Mouse (Mus musculus): ENCODE data around the gene Trf.

Gene Trf

DNA sequence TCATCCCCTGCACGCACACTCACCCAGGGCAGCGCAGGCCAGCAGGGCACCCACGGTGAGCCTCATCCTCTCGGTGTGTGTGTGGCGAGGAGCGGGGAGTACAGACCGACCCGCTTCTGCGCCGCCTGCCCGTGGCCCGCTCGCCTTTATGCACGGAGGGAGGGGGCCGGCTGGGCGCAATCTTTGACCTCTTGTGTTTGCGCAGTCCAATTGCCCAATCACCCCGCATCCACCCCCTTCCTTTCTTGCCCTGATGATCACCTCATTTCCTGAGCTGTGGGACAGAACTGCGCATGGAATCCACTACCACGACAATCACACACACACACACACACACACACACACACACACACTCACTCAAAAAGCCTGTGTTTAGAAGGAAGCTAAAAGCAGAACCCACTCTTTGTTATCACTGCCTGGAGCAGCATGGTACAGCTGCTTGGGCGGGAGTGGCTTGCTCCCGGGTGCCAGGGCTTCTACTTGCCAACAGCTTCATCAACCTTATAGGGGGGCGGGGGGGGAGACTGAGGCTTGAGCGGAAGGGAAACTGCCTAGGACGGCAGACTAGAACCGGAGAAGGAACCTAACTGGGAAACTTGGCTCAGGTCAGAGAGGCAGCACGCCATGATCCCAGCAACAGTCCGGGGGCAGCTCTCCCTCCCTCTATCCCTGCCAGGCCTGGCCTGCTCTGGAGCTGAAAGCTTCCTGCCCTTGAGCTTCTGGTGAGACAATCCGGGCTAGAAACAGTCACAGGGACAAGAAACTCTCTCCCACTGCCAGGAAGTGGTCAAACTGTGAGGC, at the start of gene Trf, which contains the start of gene Gm20425:
Trf (minus strand) TSS at position 294 of the 801 bp plus-strand sequence.
Gm20425 (minus strand) TSS at position 157 of the 801 bp plus-strand sequence.
- peak; percentile 30 to 50 for DNase-seq (ENCODE audit: low spot score in 2 of 2)

DNA sequence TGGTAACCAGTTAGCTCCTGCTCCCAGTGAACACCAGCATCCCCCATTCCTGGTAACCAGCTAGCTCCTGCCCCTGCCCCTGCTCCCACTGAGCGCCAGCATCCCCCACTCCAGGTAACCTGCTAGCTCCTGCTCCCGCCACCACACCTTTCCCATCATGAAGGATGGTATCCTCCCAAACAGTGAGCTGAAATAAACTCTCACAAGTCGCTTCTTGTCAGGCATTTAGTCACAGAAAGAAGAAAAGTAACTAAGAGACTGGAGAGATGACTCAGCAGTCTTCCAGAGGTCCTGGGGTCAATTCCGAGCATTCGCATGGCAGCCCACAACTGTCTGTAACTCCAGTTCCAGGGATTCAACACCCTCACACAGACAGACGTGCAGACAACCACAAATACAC, 46.6 kb upstream of the Trf start:
- DNase-seq (ENCODE audit: low spot score in 2 of 2) = no peak

GRCm38 (mm10) chr9:103275676-103276075, 45.4 kb upstream of the Trf start:
- no peak for DNase-seq (ENCODE audit: low spot score in 2 of 2)

GRCm38 (mm10) chr9:103274819-103275218, 44.6 kb upstream of the Trf start:
- no peak for DNase-seq (ENCODE audit: low spot score in 2 of 2)

DNA sequence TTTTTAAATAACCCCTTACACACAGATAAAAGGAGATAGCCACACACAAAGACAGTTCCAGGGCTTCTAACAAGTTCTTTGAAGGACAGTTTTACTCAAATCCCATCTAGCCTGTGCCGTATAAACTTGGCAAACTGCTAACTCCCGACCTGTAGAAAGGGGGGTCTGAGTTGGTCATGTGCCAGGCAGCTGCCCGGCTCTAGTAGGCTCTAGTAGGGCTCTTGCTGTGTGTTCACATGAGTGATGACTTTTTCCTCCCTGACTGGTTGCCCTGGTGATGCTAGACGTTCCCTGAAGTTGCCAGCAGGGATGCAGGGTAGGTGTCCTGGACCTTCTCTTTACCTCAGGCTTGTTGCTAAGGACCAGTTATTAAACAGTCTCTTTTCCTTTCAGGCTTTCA, 40.9 kb upstream of the Trf start:
- DNase-seq (ENCODE audit: low spot score in 2 of 2) = no peak

GRCm38 (mm10) chr9:103265778-103266177, 35.5 kb upstream of the Trf start:
- no peak for DNase-seq (ENCODE audit: low spot score in 2 of 2)

GRCm38 (mm10) chr9:103252906-103253305, 22.7 kb upstream of the Trf start:
- DNase-seq (ENCODE audit: low spot score in 2 of 2) = no peak

DNA sequence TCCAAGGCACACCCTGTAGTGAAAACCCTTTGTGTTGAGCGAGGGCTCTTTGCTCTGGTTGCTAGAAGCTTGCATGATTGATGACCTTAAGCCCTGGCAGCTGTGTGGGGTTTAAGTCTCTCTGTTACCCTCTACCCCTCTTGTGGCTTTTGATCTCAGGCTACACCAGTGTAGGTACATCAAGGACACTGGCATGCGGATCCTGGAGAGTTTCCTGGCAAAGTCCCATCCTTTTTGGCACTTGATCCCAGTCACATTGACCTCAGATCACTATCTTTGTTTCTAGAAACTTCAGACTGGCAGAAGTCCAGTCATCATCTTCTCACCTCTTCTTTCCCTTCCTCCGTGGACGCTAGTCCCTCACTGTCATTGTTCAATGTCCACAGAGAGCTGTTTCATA, 18.4 kb upstream of the Trf start:
- no peak for DNase-seq (ENCODE audit: low spot score in 2 of 2)

- DNase-seq (ENCODE audit: low spot score in 2 of 2) = no peak
These were observed 16.4 kb upstream of the Trf start for GRCm38 (mm10) chr9:103246526-103247168.

GRCm38 (mm10) chr9:103243640-103244039, 13.4 kb upstream of the Trf start:
- no peak for DNase-seq (ENCODE audit: low spot score in 2 of 2)

- DNase-seq (ENCODE audit: low spot score in 2 of 2) = no peak
These were observed 11.0 kb upstream of the Trf start for GRCm38 (mm10) chr9:103241206-103241605.

- no peak for DNase-seq (ENCODE audit: low spot score in 2 of 2)
These were observed 9.2 kb upstream of the Trf start for GRCm38 (mm10) chr9:103239471-103239870.

DNA sequence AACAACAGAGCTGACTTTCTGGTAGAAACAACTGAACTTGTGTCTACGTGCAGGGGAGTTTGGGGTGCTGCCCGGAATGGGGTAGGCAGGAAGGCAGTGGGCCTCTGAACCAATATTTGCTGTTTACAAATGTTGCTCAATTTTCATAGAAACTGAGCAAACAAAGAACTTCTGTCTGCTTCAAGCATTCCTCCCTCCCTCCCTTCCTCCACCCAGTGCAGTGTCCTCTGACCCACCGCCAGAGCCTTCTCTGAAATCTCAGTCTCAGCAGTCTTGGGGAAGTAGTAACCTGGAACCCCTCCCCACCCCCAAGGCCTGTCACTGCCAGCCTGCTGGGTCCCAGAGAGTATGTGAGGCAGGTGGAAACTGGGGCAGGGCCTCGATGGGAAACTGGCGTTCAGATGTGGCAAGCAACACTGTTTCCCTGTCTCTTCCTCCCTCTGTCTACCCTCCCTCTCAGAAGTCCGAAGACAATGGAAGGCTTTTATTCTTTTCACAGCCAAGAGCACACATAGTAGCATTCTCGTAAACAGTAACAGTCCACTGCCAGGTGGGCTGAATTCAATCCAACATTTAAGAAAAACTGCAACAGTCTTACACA, 4.4 kb upstream of the Trf start:
- no peak for DNase-seq (ENCODE audit: low spot score in 2 of 2)

- no peak for DNase-seq (ENCODE audit: low spot score in 2 of 2)
These were observed 3.8 kb upstream of the Trf start for GRCm38 (mm10) chr9:103234059-103234458.

DNA sequence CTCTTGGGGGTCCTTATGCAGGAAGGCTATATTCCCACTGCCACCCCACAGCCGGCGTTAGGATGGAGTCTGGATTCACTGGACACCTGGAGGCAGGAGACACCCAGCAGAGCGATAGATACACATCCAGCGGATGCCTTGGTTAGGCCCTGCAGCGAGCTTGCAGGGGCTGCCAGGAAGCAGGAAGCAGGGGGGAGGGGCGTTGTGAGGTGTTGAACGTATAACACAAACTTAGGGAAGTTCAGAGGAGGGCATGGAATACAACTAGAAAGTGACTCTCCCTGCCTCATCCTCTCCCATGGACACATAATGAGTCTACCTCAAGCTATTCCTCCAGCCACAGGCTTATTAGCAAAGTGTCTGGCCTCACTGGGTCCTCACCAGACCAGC, 2.8 kb upstream of the Trf start:
- DNase-seq (ENCODE audit: low spot score in 2 of 2) = no peak

DNA sequence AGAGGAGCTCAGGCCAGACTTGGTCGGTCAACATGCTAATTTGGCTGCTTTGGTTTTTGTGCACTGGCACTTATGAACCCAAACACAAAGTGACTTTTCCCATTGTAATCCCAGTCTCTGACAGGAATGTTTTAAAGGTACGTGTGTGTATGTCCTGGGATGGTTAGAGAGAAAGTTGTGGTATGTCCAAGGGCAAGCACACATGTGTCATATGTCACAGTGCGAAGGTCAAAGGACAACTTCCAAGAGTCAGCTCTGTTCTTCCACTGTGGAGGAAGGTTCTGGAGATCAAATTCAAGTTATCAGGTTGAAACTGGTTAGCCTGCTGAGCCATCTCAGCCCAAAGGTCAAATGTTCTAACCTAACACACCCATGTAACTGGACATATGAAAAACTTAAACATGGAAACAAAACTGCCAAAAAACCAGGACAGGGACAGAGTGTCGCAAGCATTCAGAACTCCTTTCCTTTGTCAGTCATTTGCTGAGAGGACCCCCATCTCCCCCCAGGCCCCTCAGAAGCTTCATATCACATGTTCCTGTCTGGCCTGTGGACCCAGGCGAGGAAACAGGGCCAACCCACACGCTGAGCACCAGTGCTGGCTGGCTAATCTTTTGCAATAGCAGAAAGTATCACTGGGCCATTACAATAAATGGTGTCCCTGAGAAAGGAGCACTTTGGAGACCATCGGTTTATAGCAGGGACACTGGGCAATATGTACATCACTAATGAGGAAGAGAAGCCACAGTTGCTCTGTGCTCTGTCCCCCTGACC, 2.2 kb upstream of the Trf start:
- no peak for DNase-seq (ENCODE audit: low spot score in 2 of 2)

DNA sequence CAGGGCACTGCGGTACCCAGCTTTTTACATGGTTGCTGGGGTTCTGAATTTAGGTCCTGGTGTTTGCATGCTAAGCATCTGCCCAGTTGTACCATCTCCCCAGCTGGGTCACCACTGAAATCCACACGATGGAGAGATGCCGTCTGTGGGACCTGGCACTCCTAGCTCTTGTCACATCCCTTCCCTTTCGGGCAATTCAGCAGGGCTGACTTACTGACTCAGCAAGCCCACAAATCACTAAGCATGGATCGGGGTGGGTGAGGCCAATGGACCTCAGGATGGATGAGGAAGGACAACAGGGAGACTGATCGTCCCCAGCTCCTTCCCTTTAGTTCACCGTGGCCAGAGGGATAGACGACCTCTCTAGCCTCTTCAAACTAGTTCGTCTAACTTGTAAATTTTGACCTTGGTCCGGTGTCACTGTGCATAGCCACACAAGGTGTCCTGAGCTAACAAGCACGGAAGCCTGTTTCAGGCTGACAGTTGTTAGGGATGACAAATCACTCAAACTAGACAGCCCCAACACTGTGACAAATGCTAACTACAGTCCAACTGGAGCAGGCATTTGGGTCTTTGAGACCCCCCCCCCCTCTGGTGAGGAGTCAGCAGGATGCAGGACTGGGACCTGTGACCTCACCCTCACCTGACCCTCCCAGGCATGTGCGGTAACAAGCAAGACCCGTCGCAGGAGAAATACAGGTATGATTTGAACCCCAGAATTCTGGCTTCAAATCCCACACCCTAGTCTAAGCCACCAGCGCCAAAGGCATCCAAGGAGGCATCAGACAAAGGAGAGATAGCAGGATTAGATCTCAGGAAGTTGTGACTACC, 992 bp downstream of the Trf start:
- DNase-seq (ENCODE audit: low spot score in 2 of 2) = no peak

GRCm38 (mm10) chr9:103228370-103229003, 1.8 kb downstream of the Trf start:
- no peak for DNase-seq (ENCODE audit: low spot score in 2 of 2)

DNA sequence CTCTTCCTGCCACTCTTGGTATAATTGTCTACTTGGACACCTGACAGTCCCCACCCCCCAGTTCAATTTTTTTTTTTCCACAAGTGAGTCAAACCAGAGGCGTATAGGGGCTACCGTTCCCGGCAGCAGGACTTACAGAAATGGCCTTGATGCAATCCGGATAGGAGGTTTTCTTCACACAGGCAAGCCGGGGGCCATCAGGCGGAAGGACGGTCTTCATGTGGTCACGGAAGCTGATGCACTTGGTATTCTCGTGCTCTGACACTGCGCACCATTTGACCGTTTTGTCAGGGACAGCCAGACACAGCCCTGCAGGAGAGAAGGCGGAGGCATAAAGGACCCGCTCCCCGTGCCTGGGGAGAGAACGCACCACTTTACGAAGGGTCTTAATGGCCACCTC, 2.5 kb downstream of the Trf start:
- DNase-seq (ENCODE audit: low spot score in 2 of 2) = no peak

GRCm38 (mm10) chr9:103226806-103227205, 3.4 kb downstream of the Trf start:
- no peak for DNase-seq (ENCODE audit: low spot score in 2 of 2)

DNA sequence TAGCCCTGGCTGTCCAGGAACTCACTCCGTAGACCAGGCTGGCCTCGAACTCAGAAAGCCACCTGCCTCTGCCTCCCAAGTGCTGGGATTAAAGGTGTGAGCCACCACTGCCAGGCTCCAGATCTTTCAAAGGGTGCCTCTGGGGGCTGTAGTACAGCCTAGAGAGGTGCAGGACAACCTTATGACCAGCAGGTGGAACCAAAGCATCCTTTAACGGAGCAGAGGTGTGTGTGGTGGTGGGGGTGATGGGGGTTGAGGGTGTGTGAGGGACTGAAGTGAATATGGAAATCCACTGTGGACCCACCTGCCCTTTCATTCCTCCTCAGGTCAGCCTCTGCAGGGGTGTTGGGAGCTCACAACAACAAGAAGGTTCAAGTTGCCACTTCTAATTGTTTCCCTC, 4.8 kb downstream of the Trf start:
- no peak for DNase-seq (ENCODE audit: low spot score in 2 of 2)
